Mouse (Mus musculus): ENCODE measurements around the gene Fam166a.
A peak's percentile ranks its signal among the peaks of the same experiment; 100 is the strongest.
"Not testable (repeated sequence)": the region's sequence is repeated elsewhere in the genome, so short reads cannot be mapped to it uniquely, and the experiment has no call there.

Gene Fam166a

GRCm38 (mm10) chr2:25240723-25241437, 22.3 kb downstream of the Fam166a start:
- no peak for DNase-seq (ENCODE audit: extremely low read depth, low read depth, low spot score)

GRCm38 (mm10) chr2:25241438-25241775, 22.9 kb downstream of the Fam166a start:
- no peak for DNase-seq (ENCODE audit: extremely low read depth, low read depth, low spot score)

DNA sequence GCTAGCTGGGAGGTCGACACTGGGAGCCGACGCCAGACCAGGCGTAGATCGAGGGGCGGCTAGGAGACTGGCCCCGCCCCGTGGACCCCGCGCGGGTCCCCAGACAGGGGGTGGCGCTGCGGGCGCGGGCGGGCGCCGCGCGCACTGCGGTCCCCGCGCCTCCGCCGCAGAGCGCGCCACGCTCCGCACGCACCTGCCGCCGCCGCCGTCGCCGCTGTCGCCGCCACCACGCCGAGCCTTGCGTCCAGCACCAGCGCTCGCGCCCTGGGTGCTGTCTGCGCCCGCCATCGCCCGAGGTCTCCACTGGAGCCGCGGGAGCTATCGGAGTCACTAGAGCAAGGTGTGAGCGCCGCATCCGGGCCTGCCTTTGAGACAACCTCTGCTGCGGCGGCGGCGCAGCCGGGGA, 23.6 kb downstream of the Fam166a start, which contains the start of the genes Rnf208 and Cysrt1:
Rnf208 (plus strand) TSS at position 155 of the 406 bp plus-strand sequence.
Cysrt1 (minus strand) TSS at position 352 of the 406 bp plus-strand sequence.
- DNase-seq (ENCODE audit: extremely low read depth, low read depth, low spot score): no peak

GRCm38 (mm10) chr2:25243342-25243741, 24.8 kb downstream of the Fam166a start:
- DNase-seq (ENCODE audit: extremely low read depth, low read depth, low spot score): no peak

DNA sequence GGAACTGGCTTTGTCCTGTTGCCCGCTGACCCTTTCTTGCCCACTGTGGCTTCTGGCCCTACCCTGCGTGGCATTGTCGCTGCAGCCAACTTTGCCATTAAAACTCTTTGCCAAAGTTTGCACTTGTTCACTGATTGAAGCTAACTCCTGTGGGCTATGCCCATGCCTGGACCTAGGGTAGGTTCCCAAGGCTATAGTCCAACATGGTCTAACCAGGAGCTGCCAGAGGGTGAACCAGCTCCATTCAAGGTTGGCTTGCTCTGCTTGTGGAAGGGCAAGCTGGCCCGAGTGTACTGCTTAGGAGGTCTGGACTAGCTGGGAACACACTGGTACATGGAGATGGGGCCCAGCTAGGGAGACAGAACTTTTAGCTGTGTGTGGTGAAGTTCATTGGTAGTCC, 25.6 kb downstream of the Fam166a start:
- DNase-seq (ENCODE audit: extremely low read depth, low read depth, low spot score): no peak

- no peak for DNase-seq (ENCODE audit: extremely low read depth, low read depth, low spot score)
Observed at GRCm38 (mm10) chr2:25246183-25247072, 27.9 kb downstream of the Fam166a start, which contains the start of gene AL732309.1. TSS of gene AL732309.1 (minus strand) at chr2:25246863.

DNA sequence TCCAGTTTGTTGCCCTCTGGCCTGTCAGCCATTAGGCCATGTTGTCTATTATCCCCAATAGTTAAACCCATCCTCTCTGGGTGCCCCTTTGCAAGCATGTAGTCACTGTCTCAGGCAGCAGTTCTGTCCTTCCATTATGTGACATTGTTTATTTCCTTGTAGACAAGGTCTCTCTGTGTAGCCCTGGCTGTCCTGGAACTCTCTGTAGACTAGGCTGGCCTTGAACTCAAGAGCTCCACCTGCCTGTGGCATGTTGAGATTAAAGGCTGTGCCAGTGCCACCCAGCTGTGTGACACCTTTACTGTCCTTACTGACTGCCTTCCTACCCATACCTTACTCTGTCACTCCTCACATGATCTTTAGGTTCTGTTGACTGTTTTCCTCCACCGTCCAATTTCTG, 33.8 kb downstream of the Fam166a start:
- DNase-seq (ENCODE audit: extremely low read depth, low read depth, low spot score): no peak

DNA sequence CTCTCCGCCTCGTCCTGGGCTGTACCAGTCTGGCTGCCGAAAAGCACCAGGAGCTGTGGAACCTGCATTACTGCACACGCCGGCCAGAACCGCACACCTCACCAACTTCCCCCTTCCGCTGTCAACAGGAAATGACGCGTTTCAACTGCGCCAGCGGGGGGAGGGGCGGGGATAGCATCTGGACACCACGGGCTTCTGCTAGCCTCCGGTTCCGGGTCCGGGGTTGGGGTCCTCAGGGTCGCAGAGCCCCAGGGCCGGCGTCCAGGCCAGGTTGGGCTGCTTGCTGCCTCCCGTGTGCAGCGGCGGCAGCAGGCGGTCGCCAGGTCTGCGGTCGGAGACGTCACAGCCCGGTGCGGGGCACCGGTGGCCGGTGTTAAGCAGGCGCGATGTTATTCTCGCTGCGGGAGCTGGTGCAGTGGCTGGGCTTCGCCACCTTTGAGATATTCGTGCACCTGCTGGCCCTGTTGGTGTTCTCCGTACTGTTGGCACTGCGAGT, 36.8 kb downstream of the Fam166a start, which contains the start of gene Tmem203:
Tmem203 (plus strand) TSS at position 156 of the 496 bp plus-strand sequence.
- DNase-seq (ENCODE audit: extremely low read depth, low read depth, low spot score): no peak

GRCm38 (mm10) chr2:25256443-25257109, 38.0 kb downstream of the Fam166a start:
- not testable (repeated sequence) for DNase-seq (ENCODE audit: extremely low read depth, low read depth, low spot score)

- DNase-seq (ENCODE audit: extremely low read depth, low read depth, low spot score): not testable (repeated sequence)
Observed at GRCm38 (mm10) chr2:25257250-25257649, 38.7 kb downstream of the Fam166a start.

- DNase-seq (ENCODE audit: extremely low read depth, low read depth, low spot score): no peak
Observed at GRCm38 (mm10) chr2:25258887-25259286, 40.3 kb downstream of the Fam166a start.

GRCm38 (mm10) chr2:25261870-25262269, 43.3 kb downstream of the Fam166a start:
- no peak for DNase-seq (ENCODE audit: extremely low read depth, low read depth, low spot score)

GRCm38 (mm10) chr2:25262291-25262767, 43.8 kb downstream of the Fam166a start, which contains the start of gene Tprn:
TSS of gene Tprn (plus strand) at chr2:25262618.
- DNase-seq (ENCODE audit: extremely low read depth, low read depth, low spot score): peak; percentile 93

- DNase-seq (ENCODE audit: extremely low read depth, low read depth, low spot score): no peak
Observed at GRCm38 (mm10) chr2:25262795-25263622, 44.5 kb downstream of the Fam166a start.

GRCm38 (mm10) chr2:25263623-25264285, 45.2 kb downstream of the Fam166a start:
- no peak for DNase-seq (ENCODE audit: extremely low read depth, low read depth, low spot score)

- DNase-seq (ENCODE audit: extremely low read depth, low read depth, low spot score): no peak
Observed at GRCm38 (mm10) chr2:25264286-25264660, 45.7 kb downstream of the Fam166a start.

DNA sequence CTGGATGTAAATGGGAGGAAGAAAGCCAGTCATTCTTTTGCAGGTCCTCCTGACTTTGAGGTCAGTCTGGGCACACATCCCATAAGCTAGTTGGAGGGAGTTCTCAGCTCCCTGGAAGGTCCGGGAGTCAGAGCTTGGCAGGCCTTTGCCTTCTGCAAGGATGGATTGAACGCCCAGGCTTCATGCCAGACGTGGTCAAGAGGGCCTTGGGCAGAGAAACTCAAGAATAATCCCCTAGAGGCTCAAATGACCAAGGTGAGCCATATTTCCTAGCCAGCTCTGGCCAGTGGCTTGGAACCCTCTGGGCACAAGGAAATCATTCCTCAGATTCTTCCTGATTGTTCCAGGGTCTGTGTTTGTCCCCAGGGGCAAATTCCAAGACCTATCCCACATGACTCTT, 46.3 kb downstream of the Fam166a start:
- no peak for DNase-seq (ENCODE audit: extremely low read depth, low read depth, low spot score)

DNA sequence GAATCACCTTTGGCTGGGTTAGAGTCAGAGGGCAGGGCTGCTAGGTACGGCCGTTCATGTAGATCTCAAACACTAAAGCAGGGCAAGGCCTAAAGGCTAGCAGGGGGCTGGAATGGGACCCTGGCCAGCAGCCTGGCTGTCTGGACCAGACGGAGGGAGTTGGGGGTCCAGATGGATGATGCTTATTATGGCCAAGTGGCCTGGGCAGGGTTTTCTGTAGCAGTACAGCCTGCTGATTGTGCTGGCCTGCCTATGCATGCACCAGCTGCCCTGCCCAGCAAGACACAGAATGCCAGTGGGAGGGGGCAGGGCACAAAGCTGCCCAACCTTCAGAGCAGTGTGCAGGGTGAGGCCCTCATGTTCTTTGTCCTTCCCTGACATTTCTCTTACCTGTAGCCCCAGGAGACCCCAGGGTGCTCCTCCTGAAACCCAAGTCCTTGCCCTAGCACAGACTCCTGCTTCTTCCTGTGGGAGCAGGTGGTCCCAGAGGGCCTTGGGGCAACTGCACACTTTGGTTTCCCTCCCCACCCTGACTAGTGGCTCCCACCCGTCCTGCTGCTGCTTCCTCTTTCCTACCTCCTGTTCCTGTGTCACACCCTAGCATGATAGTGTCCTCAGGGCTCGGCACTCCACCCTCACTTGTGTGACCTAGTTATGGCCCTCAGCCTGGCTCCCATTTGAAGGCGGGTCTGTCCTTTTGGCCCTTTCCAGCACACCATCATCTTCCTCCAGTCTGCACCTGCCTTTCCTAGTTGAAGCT, 47.5 kb downstream of the Fam166a start:
- DNase-seq (ENCODE audit: extremely low read depth, low read depth, low spot score): no peak

- no peak for DNase-seq (ENCODE audit: extremely low read depth, low read depth, low spot score)
Observed at GRCm38 (mm10) chr2:25266720-25267119, 48.2 kb downstream of the Fam166a start.

All from fat pad, adult 2 months (tissue).